Mouse (Mus musculus): Measurements from ENCODE around the gene Olfml3.

Olfml3 gene

DNA sequence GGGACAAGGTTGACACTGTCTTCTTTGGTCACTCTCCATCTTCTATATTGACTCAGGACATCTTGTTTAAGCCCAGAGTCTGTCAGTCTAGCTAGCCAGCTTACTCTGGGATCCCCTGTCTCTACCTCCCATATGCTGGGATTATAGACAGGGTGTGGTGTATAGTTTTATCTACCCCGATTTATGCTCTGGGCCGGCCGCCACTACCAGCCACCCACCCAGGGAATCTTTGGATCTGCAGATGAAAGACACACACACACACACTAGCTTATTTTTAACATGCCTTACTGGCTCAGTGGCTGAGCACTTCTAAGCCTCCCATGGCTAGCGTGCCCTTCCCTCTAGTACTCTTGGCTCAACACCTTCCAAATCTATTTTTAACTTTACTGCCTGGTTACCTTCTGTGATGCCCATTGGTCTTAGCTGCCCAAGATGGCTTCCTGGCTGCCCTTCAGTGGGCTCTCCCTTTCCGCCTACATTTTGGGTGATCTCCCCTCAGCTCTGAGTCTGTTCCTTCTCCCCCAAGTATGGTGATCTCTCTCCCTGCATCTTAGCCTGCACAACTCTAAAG, 28.2 kb downstream of the Olfml3 start:
- DNase-seq (ENCODE audit: low read depth, low spot score), result no peak

DNA sequence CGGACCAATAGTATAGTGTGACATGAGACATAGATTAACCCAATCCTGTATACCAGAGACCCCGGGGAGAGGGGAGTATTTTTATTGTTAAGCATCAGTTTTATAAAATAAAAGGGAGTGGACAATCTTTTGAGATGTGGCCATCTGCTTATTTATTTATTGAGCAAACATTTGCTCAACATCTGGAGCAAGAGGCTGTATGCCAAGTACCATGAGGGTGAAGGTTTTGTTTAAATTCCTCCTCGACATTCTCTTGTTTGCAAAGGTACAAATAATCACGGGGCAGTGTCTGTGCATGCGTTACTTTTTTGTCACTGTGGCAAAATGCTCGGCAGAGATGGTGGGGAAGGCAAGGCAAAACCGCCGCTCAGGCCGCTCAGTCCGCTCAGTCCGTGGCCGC, 32.4 kb downstream of the Olfml3 start:
- DNase-seq (ENCODE audit: low read depth, low spot score), result no peak

DNA sequence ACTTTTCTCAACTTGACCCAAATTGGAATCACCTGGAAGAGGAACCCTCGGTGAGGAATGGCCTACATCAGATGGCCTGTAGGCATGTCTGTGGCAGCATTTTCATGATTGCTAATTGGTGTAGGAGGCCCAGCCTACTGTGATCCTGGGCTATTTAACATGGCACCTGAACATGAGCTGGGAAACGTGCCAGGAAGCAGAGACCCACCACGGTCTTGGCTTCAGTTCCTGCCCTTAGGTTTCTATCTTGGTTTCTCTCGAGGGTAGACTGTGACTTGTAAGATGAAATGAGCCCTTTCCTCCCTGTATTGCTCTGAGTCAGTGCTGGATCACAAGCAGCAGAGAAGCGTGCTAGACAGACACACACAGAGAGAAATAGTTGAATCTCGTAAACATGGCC, 33.1 kb downstream of the Olfml3 start:
- DNase-seq (ENCODE audit: low read depth, low spot score), result no peak

DNA sequence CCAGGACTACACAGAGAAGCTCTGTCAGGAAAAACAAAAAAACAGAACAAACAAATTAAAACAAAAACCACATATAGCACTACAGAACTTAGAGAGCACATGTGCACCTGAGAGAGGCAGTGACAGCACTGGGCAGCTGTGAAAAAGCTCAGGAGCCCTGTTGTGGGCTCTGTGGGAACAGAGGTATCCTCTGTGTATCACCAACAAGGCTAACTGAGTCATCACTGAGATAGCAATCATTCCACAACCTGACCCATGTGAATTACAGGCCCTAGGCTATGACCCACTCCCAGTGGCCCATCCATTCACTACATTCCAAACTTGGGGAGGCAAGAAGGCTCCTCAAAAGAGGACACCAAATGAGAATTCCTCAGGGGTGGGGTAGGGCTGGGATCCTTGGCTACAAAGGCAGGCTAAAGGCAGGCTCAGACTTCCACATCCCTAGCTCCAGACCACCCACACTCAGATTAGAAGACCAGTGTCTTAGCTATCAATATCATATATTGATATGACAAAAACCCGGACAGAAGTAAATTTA, 41.3 kb downstream of the Olfml3 start:
- no peak for DNase-seq (ENCODE audit: low read depth, low spot score)

DNA sequence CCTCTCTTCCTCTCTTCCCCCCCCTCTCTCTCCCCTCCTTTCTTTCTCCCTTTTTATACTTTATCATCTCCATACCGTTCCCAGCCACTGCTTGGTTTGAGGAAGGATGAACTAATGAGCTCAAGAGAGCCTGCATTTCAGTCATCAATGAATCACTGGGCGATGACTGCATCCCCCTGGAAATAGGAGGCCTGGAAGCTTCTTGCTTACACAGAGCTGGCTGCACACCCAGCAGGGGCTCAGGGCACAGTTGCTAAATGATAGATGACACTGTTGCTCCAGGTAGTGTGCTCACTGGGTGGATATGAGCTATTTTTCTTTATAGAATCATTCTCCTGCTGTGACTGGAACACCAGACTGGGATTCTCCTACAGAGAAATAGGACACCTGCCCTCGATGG, 42.2 kb downstream of the Olfml3 start:
- DNase-seq (ENCODE audit: low read depth, low spot score), result no peak

DNA sequence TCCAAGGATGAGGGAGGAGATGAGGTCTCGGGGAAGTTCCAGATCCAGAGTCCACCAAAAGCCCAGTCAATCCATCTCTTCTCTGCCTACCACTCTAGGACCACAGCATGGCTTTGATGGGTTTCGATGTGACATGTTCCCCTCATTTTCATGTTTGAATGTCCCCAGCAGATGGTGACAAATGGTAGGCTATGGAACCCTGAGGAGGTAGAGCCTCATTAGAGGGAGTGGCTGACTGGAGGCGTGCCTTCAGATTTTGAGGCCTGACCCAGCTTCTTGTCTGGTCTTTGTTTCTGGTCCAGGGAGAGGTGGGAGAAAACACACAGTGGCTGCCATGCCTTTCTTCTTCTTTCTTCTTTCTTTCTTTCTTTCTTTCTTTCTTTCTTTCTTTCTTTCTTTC, 47.3 kb downstream of the Olfml3 start:
- no peak for DNase-seq (ENCODE audit: low read depth, low spot score)

DNA sequence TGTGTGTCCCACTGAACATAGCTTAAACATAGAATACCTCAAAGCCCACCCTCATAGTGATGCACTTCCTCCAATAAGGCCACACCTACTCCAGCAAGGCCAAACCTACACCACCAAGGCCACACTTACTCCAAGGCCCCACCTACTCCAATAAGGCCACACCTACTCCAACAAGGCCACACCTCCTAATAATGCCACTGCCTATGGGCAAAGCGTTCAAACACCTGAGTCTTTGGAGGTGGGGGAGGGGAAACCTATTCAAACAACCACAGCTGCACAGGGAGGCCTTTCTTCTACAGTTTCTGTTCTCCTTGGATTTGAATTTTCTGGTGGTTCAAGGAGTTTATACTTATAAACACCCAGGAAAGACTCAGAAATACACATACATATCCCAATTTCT, 48.8 kb downstream of the Olfml3 start:
- DNase-seq (ENCODE audit: low read depth, low spot score), result no peak

DNA sequence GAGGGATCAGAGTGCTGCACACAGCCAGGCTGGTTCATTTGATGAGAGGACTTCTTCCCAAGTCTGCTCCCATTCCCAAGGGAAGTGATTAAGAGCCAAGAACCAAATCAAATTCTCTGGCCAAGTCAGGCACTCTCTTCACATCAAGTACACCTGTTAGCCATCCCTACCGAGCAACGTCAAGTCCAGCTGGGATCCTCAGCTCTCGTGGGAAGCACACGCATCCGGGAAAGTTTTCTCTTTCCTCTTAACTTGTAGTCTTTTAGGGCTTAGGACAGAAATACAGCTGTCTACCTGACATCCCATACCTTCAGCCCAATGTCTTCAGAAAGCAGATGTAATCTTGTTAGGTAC, 53.9 kb downstream of the Olfml3 start:
- DNase-seq (ENCODE audit: low read depth, low spot score), result no peak

DNA sequence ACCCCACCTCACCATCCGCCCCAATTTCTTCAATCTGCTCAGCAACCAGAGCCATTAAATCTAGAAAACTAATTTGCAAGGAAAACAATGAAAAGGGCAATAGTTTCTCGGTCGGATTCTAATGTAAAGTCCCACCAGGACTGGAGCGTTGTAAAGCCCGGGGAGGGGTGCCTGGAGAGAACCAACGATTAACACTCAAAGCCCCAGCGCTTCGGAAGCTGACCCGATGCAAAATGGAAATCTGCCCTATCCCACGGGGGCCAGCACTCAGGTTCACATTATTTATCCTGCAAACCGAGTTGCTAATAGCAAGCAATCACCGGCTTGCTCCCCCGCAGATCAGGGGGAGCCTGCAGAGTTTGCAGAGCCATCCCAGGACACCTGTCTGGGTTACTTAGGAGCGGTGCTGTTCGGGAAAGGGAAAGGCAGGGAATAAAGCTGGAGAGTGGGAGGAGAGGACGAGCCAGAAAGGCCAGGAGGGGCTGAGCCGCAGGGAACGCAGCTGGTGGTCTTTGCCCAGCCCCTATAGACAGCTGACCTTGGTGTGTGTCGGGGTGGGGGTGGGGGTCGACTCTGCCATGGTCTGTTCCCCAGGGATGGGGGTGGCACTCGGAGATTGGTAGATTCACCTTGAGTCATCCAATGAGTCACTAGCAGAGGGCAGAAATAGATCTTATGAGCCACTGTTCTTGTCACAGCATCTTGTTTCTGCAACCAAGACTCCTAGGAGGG, 54.4 kb downstream of the Olfml3 start:
- DNase-seq (ENCODE audit: low read depth, low spot score), result no peak

DNA sequence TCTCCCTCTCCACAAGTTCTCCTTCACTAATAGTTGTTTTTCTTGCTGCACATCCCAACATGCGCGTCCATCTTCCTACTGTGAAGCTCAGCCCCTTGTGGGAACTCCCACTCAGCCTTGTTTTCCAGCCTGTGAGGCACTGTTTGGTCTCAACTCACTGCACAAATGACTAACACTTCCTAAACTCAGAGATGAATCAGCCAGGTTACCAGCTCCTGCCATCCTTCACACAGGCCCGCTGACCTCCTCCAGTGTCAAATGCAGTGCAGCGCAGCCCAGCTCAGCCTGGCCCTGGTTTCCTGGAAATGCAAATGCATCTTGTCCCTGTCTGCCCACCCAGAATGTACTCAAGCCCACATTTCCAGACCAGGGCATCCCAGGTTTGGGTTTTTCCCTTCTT, 55.3 kb downstream of the Olfml3 start:
- no peak for DNase-seq (ENCODE audit: low read depth, low spot score)

DNA sequence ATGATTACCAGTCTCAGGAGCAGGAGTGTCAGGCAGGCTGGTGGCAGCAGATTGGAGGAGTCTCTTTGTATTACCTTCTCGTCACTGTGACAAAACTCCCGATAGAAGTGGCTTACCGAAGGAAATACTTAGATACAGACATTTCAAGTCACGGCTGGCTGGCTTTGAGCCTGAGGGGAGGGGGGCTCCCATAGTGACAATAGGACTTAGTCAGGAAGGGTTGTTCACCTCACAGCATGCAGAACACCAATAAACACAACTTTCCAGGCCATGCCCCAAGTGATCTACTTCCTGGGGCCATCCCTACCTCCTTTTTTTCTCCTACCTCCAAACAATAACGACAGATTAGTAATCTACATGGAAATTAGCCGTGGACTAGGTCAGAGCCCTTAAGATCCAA, 59.0 kb downstream of the Olfml3 start:
- no peak for DNase-seq (ENCODE audit: low read depth, low spot score)

DNA sequence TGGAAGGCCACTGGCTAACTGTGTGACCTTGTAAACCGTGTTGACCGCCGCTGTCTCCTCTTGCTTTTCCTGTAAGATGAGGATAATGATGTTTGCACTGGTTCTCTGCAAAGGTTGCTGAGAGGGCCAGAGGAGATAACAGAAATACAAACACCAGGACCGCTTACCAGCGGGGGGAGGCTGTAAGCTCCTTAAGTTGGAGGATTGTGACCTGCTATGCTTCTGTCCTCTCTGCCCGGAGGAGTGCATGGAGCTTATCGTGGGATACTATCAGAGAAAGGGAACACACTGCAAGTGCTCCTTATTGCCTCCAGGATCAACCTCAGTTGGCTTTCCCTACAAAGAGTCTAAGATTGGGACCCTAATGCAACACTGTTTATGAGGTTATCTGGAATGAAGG, 65.1 kb downstream of the Olfml3 start:
- no peak for DNase-seq (ENCODE audit: low read depth, low spot score)
